Mouse (Mus musculus) ES-Bruce4 (cell line): Measurements from ENCODE around the gene Gtsf1. TPM values are rescaled to one million over a fixed set of nuclear protein-coding genes. Genes with fewer than 3 reads are reported as not detected.

Experiments
- H3K27ac ChIP-seq: 2 replicates; pipeline ENCODE4 v1.5.1; 2012; ENCODE audit warnings: low read length, inconsistent platforms; ENCODE audit not compliant: insufficient read depth
- H3K27me3 ChIP-seq: 2 replicates; pipeline ENCODE4 v1.6.1; 2012; ENCODE audit warnings: mild to moderate bottlenecking, low read length, inconsistent platforms; ENCODE audit not compliant: control insufficient read depth, poor library complexity, insufficient read depth, severe bottlenecking
- H3K36me3 ChIP-seq: 2 replicates; pipeline ENCODE4 v1.6.1; 2012; ENCODE audit warnings: inconsistent platforms, mild to moderate bottlenecking, low read length, moderate library complexity; ENCODE audit not compliant: control insufficient read depth, poor library complexity, insufficient read depth, severe bottlenecking
- H3K4me1 ChIP-seq: one replicate; pipeline ENCODE4 v1.8.1; 2011; ENCODE audit warnings: low read length; ENCODE audit not compliant: control insufficient read depth, insufficient read depth
- H3K4me3 ChIP-seq: 2 replicates; pipeline ENCODE4 v1.5.1; 2011; ENCODE audit warnings: low read depth, mild to moderate bottlenecking, low read length
- H3K9ac ChIP-seq: 2 replicates; pipeline ENCODE4 v1.6.1; 2012; ENCODE audit warnings: low read depth, mild to moderate bottlenecking, inconsistent platforms; ENCODE audit not compliant: poor library complexity, severe bottlenecking
- H3K9me3 ChIP-seq: replicated peaks from 2 replicates; pipeline ENCODE4 v1.6.1; 2012; ENCODE audit warnings: mild to moderate bottlenecking, low read length, inconsistent platforms; ENCODE audit not compliant: control insufficient read depth, poor library complexity, insufficient read depth, severe bottlenecking
- CTCF ChIP-seq: IDR thresholded peaks from one replicate; pipeline ENCODE4 v1.8.1; 2011; ENCODE audit warnings: low read depth, low read length
- EP300 ChIP-seq: IDR thresholded peaks from 2 replicates; pipeline ENCODE4 v1.6.1; 2011; ENCODE audit warnings: low read depth, low read length; ENCODE audit not compliant: insufficient read depth
- POLR2A ChIP-seq: IDR thresholded peaks from one replicate; pipeline ENCODE4 v1.8.1; 2011; ENCODE audit warnings: low read length; ENCODE audit not compliant: insufficient read depth
- polyA plus RNA-seq: library from polyadenylated mRNA; stranded (reverse); fragments of >200 nt; gene quantifications from 2 replicates; pipeline ENCODE4 v1.2.4, GENCODE M21; 2011; ENCODE audit warnings: low read depth; ENCODE audit not compliant: missing spikeins, insufficient read depth, insufficient read length

The Gtsf1 gene
- polyA plus RNA-seq, 1 experiment, result not detected

DNA sequence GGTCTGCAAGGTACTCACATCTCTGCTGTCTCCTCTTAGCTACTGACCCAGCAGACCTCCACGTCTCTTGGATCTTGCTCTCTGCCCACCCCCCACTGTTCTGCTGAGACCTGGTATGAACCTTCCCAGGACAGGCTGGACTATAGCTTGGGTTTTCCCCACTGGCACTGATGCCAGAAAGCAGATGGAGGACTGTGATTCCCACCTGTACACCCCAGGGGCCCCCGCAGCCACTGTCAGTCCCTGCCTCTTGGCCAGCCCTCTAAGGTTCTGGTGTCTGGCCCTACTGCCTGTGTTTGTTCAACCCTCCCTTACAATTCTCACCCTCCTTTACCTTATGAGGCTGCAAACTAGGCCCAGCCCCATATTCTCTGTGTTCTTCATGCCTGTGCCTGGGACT lies 75.6 kb downstream of the Gtsf1 start:
- Histone ChIP-seq H3K9me3 (no peaks in the 10 kb centered on the region), H3K4me3 (no peak overlapping the region), H3K9ac (no peak overlapping the region), H3K27me3 (no peaks in the 10 kb centered on the region), H3K36me3 (peaks cover 38% of the 10 kb centered on the region), H3K27ac (no peak overlapping the region), H3K4me1 (peaks cover 2% of the 10 kb centered on the region)
- TF ChIP-seq POLR2A, result no peak
- TF ChIP-seq CTCF, result no peak
- no peak for TF ChIP-seq EP300

DNA sequence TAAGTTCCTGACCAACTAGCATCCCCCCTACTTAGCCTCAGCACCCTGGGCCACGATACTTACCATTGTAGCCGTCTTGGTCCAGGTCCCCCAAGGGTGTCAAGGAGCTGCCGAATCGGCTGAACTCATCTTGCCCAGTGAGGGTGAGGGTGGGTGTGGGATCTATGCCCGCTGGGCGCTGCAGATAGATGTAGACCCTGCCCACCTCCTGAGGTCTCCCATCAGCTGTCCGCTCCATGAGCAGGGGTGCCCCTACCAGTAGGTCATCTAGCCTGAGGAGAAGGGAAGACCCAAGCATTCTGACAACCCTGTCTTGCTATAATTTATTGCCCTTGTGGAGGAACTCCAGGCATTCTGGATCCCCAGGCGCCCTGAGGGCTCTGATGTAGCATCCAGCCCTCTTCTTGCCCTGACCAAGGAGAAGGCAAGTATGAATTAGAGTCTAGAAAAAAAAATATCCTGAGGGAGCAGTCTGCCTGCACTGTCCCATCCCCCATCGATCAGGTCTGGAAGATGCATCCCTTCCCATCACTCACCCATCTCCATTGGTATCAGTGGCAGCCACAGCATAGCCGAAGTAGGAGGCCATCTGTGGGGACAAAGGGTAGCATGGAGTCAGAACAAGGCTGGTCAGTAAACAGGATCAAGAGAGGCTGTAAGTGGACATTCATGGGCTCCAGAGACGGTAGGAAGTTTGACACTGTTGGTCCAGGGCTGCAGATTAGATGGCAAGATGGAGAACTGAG lies 76.6 kb downstream of the Gtsf1 start:
- Histone ChIP-seq H3K9me3 (no peaks in the 10 kb centered on the region), H3K4me1 (no peaks in the 10 kb centered on the region), H3K27ac (no peak overlapping the region), H3K27me3 (no peaks in the 10 kb centered on the region), H3K4me3 (no peak overlapping the region), H3K9ac (no peak overlapping the region), H3K36me3 (peaks cover 46% of the 10 kb centered on the region)
- TF ChIP-seq POLR2A, result no peak
- TF ChIP-seq EP300, result no peak
- TF ChIP-seq CTCF, result no peak

GRCm38 (mm10) chr15:103352856-103353255 lies 77.4 kb downstream of the Gtsf1 start:
- Histone ChIP-seq H3K27ac (no peak overlapping the region), H3K4me3 (no peak overlapping the region), H3K36me3 (peaks cover 47% of the 10 kb centered on the region), H3K4me1 (no peaks in the 10 kb centered on the region), H3K27me3 (no peaks in the 10 kb centered on the region), H3K9me3 (no peaks in the 10 kb centered on the region), H3K9ac (no peak overlapping the region)
- no peak for TF ChIP-seq EP300
- TF ChIP-seq CTCF, result peak; percentile 88

Other genes starting within 250 kb of the Gtsf1 start
- 317 and 328 TPM in 2 replicates for gene Cbx5, start 190.7 kb downstream of the Gtsf1 start, polyA plus RNA-seq
- 1,629 and 1,787 TPM in 2 replicates for gene Hnrnpa1, start 190.0 kb downstream of the Gtsf1 start, polyA plus RNA-seq
- gene Nfe2, start 172.1 kb downstream of the Gtsf1 start, polyA plus RNA-seq, result not detected in 2 replicates
- gene Copz1, start 157.8 kb downstream of the Gtsf1 start, polyA plus RNA-seq, result 140 and 145 TPM in 2 replicates
- gene Gpr84, start 119.9 kb downstream of the Gtsf1 start, polyA plus RNA-seq, result not detected in 2 replicates
- gene Zfp385a, start 90.4 kb downstream of the Gtsf1 start, polyA plus RNA-seq, result 26.8 and 29.6 TPM in 2 replicates
- 35.6 and 39.5 TPM in 2 replicates for gene Itga5, start 63.7 kb downstream of the Gtsf1 start, polyA plus RNA-seq
- not detected in 2 replicates for gene Gtsf2, start 18.0 kb upstream of the Gtsf1 start, polyA plus RNA-seq
- 0.33 and 0.49 TPM in 2 replicates for gene Nckap1l, start 23.3 kb upstream of the Gtsf1 start, polyA plus RNA-seq
- gene Pde1b, start 72.6 kb upstream of the Gtsf1 start, polyA plus RNA-seq, result 20.0 and 21.7 TPM in 2 replicates
- gene Ppp1r1a, start 107.5 kb upstream of the Gtsf1 start, polyA plus RNA-seq, result 19.9 and 24.6 TPM in 2 replicates
- not detected in 2 replicates for gene Glycam1, start 134.6 kb upstream of the Gtsf1 start, polyA plus RNA-seq